Mouse (Mus musculus): ENCODE results near the gene Gm20521. TPM values are rescaled to one million over a fixed set of nuclear protein-coding genes. Genes with fewer than 3 reads are reported as not detected.

The Gm20521 gene
- polyA plus RNA-seq (2017; shearing (Covaris generic)): not detected

DNA sequence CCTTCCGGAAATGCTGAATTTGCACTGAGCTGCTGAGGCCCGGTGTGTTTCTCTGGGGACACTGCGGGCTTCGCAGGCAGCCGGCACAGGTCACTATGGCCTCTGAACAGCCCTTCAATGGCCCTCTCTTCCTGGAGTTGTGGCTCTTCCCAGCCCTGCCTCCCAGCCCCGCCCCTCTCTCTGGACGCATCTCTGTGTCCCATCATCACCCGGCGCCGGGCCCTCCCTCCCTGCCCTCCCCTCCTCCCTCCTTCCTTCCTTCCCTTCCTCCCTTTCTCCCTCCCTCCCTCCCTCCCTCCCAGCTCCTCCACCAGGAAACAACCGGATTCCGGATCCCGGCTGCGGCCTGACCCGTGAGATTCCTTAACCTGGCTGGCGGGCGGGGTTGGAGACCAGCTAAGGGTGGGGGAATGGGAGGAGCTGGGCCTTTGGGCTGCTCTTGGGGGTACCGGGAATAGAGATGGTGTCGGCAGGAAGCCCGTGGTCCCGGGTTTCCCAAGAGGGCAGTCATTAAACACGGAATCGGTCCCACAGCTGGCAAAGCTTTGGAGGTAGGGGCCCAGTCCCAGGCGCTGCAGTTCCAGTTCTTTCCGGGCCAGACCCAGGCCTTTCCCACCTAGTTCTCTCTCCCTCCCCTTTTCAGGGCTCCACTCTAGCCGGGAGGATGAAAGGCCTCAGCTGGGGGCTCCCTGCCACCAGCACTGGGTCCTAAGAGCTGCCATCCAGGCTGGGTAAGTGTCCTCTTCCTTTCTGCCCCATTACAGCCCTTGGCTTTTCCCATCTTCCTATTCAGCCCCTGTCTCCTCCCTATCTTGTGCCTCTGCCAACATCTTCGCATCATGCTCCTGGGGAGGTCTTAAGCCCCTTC is at the start of gene Gm20521, which contains the start of gene Bcl2l2:
TSS of gene Gm20521 (plus strand) at position 288 of the 868 bp plus-strand sequence.
TSS of gene Bcl2l2 (plus strand) at position 224 of the 868 bp plus-strand sequence.

DNA sequence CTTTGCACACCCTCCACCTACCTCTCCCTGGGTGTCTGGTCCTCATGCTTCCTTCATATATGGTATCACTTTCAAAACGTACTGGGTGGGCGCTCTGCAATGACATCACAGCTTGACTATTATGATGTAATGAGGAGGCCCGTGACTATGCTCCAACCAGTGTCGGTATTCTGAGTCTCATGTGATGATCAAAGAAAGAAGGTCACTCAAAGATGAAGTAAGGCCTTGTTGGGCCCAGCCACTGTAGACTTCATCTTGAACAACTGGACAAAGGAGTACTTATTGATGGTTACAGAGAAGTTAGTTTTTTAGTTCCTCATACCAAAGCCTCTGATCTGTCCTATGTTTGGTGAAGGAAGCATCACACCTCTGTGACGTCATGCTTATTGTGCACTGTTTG is 12.4 kb upstream of the Gm20521 start, which contains the start of gene Homez:
TSS of gene Homez (minus strand) at position 101 of the 400 bp plus-strand sequence.

GRCm38 (mm10) chr14:54877048-54877715 is 6.1 kb upstream of the Gm20521 start, which contains the start of gene Ppp1r3e:
Gene Ppp1r3e, minus strand, starts transcription at chr14:54877550.

GRCm38 (mm10) chr14:54892200-54892599 is 9.0 kb downstream of the Gm20521 start, which contains the start of gene Pabpn1:
Gene Pabpn1, plus strand, starts transcription at chr14:54892500.

GRCm38 (mm10) chr14:54912886-54913285 is 29.6 kb downstream of the Gm20521 start, which contains the start of gene Slc22a17:
Gene Slc22a17, minus strand, starts transcription at chr14:54913132.

GRCm38 (mm10) chr14:54925349-54926342 is 42.4 kb downstream of the Gm20521 start, which contains the start of gene Efs:
Gene Efs, minus strand, starts transcription at chr14:54926126.

GRCm38 (mm10) chr14:54932645-54933150 is 49.5 kb downstream of the Gm20521 start, which contains the start of gene Il25:
Gene Il25, plus strand, starts transcription at chr14:54932695.

GRCm38 (mm10) chr14:54935904-54936830 is 52.9 kb downstream of the Gm20521 start, which contains the start of gene Cmtm5:
Gene Cmtm5, plus strand, starts transcription at chr14:54936261.

Other genes with a start within 250 kb of the Gm20521 start
- not detected for gene Gm17606, start 242.5 kb upstream of the Gm20521 start, polyA plus RNA-seq (2017; shearing (Covaris generic))
- 2.3 TPM for gene Cdh24, start 242.1 kb upstream of the Gm20521 start, polyA plus RNA-seq (2017; shearing (Covaris generic))
- 63.8 TPM for gene 1700123O20Rik, start 197.2 kb upstream of the Gm20521 start, polyA plus RNA-seq (2017; shearing (Covaris generic))
- gene Acin1, start 196.5 kb upstream of the Gm20521 start, polyA plus RNA-seq (2017; shearing (Covaris generic)): 84.6 TPM
- gene Gm29776, start 184.6 kb upstream of the Gm20521 start, polyA plus RNA-seq (2017; shearing (Covaris generic)): 0.20 TPM
- not detected for gene Cebpe, start 171.3 kb upstream of the Gm20521 start, polyA plus RNA-seq (2017; shearing (Covaris generic))
- gene Slc7a8, start 101.5 kb upstream of the Gm20521 start, polyA plus RNA-seq (2017; shearing (Covaris generic)): 0.09 TPM
- gene Rnf212b, start 69.3 kb upstream of the Gm20521 start, polyA plus RNA-seq (2017; shearing (Covaris generic)): not detected
- gene Homez, start 12.5 kb upstream of the Gm20521 start, polyA plus RNA-seq (2017; shearing (Covaris generic)): 5.7 TPM
- 1.5 TPM for gene Ppp1r3e, start 5.9 kb upstream of the Gm20521 start, polyA plus RNA-seq (2017; shearing (Covaris generic))
- not detected for gene Bcl2l2, start 64 bp upstream of the Gm20521 start, polyA plus RNA-seq (2017; shearing (Covaris generic))
- gene Pabpn1, start 9.1 kb downstream of the Gm20521 start, polyA plus RNA-seq (2017; shearing (Covaris generic)): 162 TPM
- 1.5 TPM for gene Slc22a17, start 29.7 kb downstream of the Gm20521 start, polyA plus RNA-seq (2017; shearing (Covaris generic))
- 0.26 TPM for gene Efs, start 42.7 kb downstream of the Gm20521 start, polyA plus RNA-seq (2017; shearing (Covaris generic))
- 0.37 TPM for gene Il25, start 49.3 kb downstream of the Gm20521 start, polyA plus RNA-seq (2017; shearing (Covaris generic))
- gene Cmtm5, start 52.8 kb downstream of the Gm20521 start, polyA plus RNA-seq (2017; shearing (Covaris generic)): 1.5 TPM
- 0.06 TPM for gene Myh6, start 83.5 kb downstream of the Gm20521 start, polyA plus RNA-seq (2017; shearing (Covaris generic))
- gene Gm17428, start 93.5 kb downstream of the Gm20521 start, polyA plus RNA-seq (2017; shearing (Covaris generic)): not detected
- gene Myh7, start 111.2 kb downstream of the Gm20521 start, polyA plus RNA-seq (2017; shearing (Covaris generic)): not detected
- gene Ngdn, start 132.0 kb downstream of the Gm20521 start, polyA plus RNA-seq (2017; shearing (Covaris generic)): 124 TPM
- 14.4 TPM for gene Zfhx2, start 208.9 kb downstream of the Gm20521 start, polyA plus RNA-seq (2017; shearing (Covaris generic))
- gene Thtpa, start 211.3 kb downstream of the Gm20521 start, polyA plus RNA-seq (2017; shearing (Covaris generic)): 19.3 TPM
- gene Ap1g2, start 223.2 kb downstream of the Gm20521 start, polyA plus RNA-seq (2017; shearing (Covaris generic)): 170 TPM
- gene Jph4, start 233.5 kb downstream of the Gm20521 start, polyA plus RNA-seq (2017; shearing (Covaris generic)): 0.16 TPM